Mouse (Mus musculus) brain, embryonic 14.5 days (tissue): ENCODE measurements around the gene Gapvd1.

ENCODE experiments used
- CTCF ChIP-seq: fragments of 200-500 bp; IDR thresholded peaks from 2 replicates; pipeline ENCODE4 v1.5.1; 2012; ENCODE audit warnings: inconsistent platforms, mild to moderate bottlenecking, moderate library complexity, borderline replicate concordance; ENCODE audit not compliant: insufficient read depth, insufficient read length; ENCODE audit errors: extremely low read depth
- POLR2A ChIP-seq: fragments of 200-500 bp; IDR thresholded peaks from 2 replicates; pipeline ENCODE4 v1.6.1; 2012; ENCODE audit warnings: mild to moderate bottlenecking, inconsistent platforms, borderline replicate concordance; ENCODE audit not compliant: poor library complexity, insufficient read depth, insufficient read length, severe bottlenecking; ENCODE audit errors: extremely low read depth

- TF ChIP-seq CTCF: no peak
- no peak for TF ChIP-seq POLR2A
Measured at GRCm38 (mm10) chr2:34754551-34755358, at the start of gene Gapvd1.
